Mouse (Mus musculus) kidney, adult 9 months (tissue): ENCODE results near the gene Dpp6.
"Not testable (repeated sequence)": the region's sequence is repeated elsewhere in the genome, so short reads cannot be mapped to it uniquely, and the experiment has no call there.

Experiments used
- DNase-seq: peaks from one replicate; pipeline ENCODE4 v3.0.0; 2022

The Dpp6 gene

DNA sequence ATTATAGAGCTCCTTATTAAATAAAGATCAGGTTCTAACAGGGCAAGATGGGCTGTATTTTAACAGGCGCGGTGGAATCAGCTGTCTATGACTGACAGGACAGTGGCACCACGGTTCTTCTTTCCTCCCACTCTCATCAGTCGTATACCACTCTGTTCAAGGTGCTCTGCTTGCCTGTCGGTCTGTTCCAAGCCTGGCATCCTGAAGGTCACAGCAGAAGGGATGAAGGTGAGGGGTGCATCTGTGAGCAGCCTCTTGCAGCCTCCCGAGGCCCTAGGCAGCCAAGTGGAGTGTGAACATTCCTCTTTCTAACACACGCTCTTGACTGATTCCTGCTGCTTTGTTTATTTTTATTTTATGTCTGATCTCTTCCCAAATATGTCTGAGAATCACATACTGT lies 591.9 kb downstream of the Dpp6 start:
- DNase-seq, result no peak

DNA sequence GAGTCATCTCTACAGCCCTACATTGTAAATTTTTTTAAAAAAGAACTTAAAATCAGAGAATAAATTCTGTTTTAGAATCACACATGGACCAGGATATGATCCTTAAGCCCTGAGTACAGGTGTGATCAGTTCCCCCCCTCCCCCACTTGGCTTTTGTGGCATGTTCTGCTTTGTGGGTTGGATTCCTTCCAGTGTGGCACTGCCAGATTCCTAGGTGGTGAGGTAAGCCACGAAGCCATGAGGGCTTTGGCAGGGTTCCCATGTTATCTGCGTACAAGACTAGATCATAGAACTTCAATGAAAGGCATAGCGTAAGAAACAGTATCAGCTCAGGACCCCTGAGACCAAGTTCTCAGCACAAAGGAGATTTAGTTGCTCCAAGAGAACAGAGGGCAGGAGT lies 596.0 kb downstream of the Dpp6 start:
- DNase-seq, result peak; percentile 84

- no peak for DNase-seq
These were observed 598.5 kb downstream of the Dpp6 start for GRCm38 (mm10) chr5:27415518-27415917.

DNA sequence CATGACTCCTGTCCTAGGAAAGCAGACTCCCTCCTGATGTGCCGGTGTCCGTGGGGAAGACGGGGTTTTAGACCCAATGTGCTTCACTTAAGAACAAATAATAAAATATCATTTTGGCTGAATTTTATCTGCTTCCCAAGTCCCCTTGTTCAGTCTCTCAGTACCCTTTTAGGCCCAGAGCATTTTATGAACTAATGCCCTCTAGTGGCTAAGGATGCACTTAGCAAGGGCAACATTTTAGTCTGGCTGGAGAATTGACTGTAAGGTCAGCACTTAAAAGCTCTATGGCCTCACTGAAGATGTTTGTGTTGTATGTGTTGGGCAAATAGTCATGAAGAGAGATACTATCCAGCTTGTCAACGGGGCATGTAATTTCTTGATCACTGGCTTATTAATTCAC lies 599.6 kb downstream of the Dpp6 start:
- DNase-seq, result peak; percentile 25

- no peak for DNase-seq
These were observed 600.4 kb downstream of the Dpp6 start for GRCm38 (mm10) chr5:27417398-27417797.

DNA sequence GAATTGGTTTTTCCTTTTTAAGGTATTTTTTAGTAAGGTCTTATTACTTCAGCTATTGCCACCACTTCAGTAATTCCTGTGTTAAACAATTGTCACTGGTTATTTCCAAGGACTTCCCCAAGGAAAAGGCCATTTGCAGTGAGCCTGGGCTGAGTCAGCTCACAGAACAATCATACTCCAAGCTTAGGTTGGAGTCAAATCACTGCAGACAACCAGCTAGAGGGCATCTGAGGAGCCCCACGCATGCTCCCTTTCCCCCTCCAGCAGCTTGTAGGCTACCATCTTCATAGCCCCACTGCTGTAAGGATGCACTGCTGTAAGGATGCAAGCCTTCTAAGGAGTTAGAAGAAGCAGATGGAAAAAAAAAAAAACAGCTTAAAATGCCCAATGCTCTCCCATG lies 601.9 kb downstream of the Dpp6 start:
- DNase-seq, result no peak

DNA sequence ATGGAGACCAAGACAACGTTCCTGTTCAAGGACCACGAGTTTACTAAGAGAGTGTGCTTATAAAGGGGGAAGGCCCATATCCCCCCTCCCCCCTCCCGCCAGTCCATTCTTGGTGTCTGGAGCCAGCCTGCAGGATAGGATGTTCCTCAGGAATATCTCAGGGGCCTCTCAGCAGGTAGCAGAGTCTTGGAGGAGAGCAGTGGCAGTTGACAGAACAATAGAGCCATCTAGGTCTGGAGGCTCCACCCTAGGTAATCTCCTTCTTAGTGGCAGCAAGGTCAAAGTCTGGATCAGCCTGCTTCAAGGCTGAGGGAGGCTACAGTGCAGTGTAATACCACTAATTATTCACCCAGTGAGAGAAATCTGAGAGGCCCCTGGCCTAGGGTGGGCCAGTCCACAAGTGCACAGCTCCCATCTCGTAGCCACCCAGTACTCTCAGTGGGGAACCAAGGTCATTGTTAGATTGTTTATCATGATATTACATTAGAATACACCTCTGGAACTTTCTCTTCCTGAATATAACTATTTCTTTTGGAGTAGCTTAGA lies 604.2 kb downstream of the Dpp6 start:
- no peak for DNase-seq

DNA sequence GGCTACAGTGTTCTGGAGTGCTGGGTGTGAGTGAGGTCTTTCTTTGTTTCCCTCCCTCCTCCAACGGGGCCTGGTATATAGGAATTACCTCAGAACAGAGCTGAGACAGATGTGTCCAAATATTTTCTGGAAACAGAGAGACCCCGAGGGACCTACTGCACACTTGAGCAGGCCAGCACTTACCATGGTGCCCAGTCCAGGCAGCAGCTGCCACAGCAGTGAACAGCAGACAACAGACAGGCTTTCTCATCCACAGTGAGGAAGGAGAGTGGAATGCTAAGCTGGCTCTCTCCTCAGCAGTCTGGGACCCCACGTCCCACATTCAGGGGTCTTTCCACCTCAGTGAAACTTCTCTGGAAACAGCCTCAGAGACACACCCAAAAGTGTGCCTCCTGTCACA lies 606.8 kb downstream of the Dpp6 start:
- DNase-seq, result no peak

- DNase-seq, result no peak
These were observed 607.6 kb downstream of the Dpp6 start for GRCm38 (mm10) chr5:27424484-27425080.

- no peak for DNase-seq
These were observed 609.2 kb downstream of the Dpp6 start for GRCm38 (mm10) chr5:27426200-27426599.

GRCm38 (mm10) chr5:27433584-27433983 lies 616.6 kb downstream of the Dpp6 start:
- DNase-seq, result no peak

DNA sequence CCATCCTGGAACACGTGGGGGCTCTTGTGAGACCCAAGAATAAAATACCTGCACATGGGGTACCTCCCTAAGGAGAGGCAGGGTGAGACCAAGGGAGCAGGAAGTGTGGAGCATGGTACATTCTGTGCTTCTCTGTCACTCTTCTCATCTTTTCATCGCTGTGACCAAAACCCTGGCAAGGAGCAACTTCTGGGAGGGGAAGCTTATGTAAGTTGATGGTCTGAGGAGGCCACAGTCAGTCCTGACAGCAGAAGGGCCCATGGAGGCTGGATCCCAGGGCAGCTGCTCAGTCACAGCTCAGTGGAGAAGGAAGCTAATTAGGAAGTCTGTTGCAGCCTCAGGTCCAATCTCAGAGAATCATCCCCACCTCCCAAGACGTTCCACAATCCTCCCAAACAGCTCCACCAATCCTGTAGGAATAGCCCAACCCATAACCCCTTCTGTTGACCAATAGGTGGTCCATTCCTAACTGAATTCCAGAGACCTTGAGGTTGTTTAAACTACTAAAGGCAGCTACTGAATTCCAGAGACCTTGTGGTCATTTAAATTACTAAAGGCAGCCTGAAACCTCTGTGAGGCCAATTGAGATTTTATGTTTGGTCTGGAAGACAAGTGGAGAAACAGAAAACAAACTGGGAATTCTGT lies 636.3 kb downstream of the Dpp6 start:
- DNase-seq, result no peak

DNA sequence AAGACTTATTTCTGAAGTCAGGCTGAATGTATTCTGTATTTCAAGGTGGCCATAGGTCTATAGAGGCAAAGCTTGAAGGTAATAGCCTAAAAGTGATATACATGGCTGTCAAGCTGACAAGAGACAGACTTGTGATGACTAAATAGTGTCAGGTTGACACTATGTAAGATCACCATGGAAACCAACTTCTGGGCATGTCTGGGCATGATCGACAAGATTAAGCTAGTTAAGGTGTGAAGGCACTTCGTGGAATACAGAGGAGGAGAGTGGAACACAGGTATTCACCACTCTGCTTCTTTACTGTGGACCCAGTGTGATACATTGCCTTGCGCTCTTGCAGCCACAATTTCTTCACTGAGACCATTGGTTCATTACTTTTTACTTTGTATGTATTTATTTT lies 637.4 kb downstream of the Dpp6 start:
- no peak for DNase-seq

- DNase-seq, result no peak
These were observed 640.0 kb downstream of the Dpp6 start for GRCm38 (mm10) chr5:27456981-27457380.

GRCm38 (mm10) chr5:27457686-27458085 lies 640.7 kb downstream of the Dpp6 start:
- no peak for DNase-seq

- DNase-seq, result no peak
These were observed 658.0 kb downstream of the Dpp6 start for GRCm38 (mm10) chr5:27474964-27475465.

GRCm38 (mm10) chr5:27481706-27482105 lies 664.7 kb downstream of the Dpp6 start:
- DNase-seq, result no peak

DNA sequence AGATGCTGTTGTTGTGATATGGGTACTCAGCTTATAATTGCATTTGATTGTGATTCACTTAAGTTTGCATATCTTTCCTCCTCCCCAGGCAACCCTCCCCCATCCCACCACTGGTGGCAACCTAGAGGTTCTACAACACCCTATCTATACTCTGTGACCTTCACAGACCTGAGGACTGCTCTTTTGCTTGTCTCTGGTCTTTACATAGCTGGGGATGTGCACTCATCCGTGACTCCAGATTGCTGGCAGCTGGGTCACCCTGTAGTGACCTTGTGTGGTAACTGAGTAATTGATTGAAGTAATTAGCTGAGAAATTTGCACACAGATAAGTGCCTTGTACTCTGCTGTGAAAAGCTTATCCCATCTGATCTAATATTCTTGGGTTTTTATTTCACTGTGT lies 669.1 kb downstream of the Dpp6 start:
- peak; percentile 18 for DNase-seq

DNA sequence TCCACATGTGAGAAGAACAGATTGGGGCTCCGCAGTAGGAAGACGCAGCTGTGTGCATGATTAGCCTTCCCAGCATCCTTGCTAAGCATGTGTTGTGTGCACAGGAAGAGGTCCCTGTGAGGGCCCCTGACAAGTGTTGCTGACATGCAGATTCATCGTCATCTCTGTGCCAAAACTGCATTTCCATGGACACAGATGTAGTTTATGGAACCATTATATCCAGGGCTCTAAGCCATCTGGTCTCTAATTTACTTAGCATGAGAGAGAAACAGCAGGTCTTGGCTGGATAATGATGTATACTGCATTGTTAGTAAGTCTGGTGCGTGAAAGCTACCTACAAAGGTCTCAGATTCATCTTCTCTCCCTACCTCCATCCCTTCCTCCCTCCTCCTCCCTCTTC lies 673.9 kb downstream of the Dpp6 start:
- DNase-seq, result no peak

DNA sequence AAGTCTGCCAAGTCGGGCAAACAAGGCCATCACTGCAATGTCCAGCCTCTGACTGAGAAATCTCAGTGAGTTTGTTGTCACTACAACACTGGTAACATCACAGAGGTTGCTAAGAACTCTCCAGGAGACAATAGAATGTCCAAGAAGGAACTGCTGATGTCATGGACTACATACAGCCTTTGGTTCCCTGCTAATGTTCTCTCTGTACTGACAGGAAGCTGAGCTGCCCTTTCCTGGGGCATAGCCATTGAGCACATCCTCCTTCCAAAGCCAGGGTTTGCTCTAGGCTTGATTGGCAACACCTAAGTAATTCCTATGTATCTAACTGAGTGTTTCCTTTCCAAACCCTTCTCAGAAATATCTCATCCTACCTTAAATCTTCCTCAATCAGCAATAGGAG lies 684.3 kb downstream of the Dpp6 start, which contains the start of gene Speer4b:
Gene Speer4b (minus strand): TSS at position 101 of the 400 bp plus-strand sequence.
- not testable (repeated sequence) for DNase-seq

DNA sequence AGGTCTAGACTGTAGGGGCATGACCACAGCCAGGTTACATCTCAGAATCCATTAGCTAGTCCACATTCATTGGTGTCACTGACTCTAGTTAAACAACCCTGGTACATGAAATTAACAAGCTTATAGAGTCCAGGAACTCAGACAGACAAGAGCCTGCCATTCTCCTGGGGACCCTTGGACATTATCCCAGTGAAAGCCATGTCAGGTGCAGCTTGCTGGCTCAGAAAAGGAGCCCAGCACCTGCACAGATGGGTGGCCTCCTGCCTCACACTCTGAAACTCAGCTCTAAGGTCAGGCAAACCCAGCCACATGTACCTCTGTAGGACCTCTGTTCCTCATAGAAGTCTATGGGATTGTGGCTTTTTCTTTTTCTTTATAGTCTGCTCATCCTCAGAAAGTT lies 701.7 kb downstream of the Dpp6 start:
- DNase-seq, result no peak

DNA sequence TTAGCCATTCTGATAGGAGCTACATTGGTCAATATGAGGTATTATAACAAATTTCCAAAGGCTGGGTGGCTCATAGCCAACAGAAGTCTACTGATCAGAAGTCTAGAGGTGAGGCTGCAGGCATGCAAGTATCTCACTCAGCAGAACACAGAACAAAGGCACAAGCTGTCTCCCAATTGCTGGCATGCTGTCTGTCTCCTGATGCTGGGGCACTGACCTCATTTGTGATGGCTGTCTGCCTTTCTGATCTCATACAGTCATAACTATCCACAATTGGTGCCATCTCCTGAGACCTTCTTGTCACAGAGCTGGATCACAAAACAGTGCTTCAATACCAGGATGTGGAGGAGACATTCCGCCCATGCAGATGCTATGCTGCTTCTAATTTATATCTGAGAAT lies 709.9 kb downstream of the Dpp6 start:
- no peak for DNase-seq

- DNase-seq, result peak; percentile 23
These were observed 727.8 kb downstream of the Dpp6 start for GRCm38 (mm10) chr5:27544816-27545270.

DNA sequence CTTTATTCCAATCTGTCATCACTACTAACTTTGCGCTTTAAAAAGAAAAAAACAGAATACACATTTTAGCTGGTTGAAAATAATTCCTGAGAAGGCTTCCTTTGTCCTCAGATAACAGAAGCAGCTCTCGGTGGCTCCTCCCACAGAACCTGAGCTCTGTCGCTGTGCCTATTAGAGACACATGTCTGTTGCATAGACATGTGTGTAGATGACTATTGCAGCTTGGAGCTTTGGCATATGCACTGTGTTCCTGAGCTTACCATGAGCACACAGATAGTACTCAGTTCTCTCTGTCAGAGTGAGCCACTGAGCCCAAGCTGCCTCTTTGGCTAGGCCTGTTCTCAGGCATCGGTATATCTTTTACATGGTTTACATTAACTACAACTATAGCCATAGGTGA lies 732.3 kb downstream of the Dpp6 start:
- no peak for DNase-seq
